In the genomic region with DNA sequence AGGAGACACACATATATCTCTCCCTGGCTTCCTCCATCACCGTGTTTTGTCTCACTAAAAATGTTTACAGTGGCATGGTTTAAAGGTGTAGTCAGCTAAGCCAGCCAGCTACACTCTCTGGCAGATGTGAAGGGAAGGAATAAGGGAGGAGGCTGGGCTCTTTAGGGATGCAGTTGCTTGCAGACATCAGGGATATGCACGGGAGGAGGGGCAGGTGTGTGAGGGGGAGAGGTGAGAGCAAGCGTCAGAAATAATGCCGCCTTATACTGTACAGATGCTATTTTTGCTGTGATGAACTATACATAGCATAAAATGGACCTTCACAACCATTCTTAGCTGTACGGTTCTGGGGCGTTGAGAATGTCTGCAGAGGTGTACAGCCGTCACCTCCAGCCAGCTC, we compare ENCODE assay signal across 17 mouse cellular contexts.
DNase-seq lines count a peak whose midpoint lies in the region; ATAC-seq and TF ChIP-seq lines count a peak whose summit lies in the region.
"Had no signal": no experiment of that assay in that cellular context is flagged by ENCODE, and none has a peak within 500 bp of the region (broad histone marks: within the 10 kb centered on the region; RNA-seq: fewer than 3 reads in every experiment).

No protein-coding gene starts in this region.

- peak overlapping the region; percentile 11; the same call in 1 of the 2 replicates for H3K27ac ChIP-seq in left cerebral cortex, adult 2 months
- peak overlapping the region; percentile 85 for H3K27ac ChIP-seq in hindbrain, embryonic 13.5 days
- peak overlapping the region; percentile 90 for H3K27ac ChIP-seq in midbrain, embryonic 13.5 days
- H3K27ac ChIP-seq: limb, embryonic 13.5 days; lung, embryonic 15.5 days had no signal

- no peak for TF ChIP-seq CTCF in left cerebral cortex, adult 2 months (IDR thresholded peaks at IDR 0.05)

- H3K27me3 ChIP-seq in hindbrain, embryonic 13.5 days = 0 out of 2 replicates have a peak, but pooled peaks cover 3% of the 10 kb centered on the region
- no peaks in the 10 kb centered on the region for H3K27me3 ChIP-seq in midbrain, embryonic 13.5 days
- H3K27me3 ChIP-seq: limb, embryonic 13.5 days; lung, embryonic 15.5 days had no signal

- peaks cover 35% of the 10 kb centered on the region for H3K4me1 ChIP-seq in hindbrain, embryonic 13.5 days (replicated peaks)
- H3K4me1 ChIP-seq in midbrain, embryonic 13.5 days (replicated peaks) = peaks cover 33% of the 10 kb centered on the region

- WGBS in hindbrain, embryonic 13.5 days = 66% methylated on average over 7 of the region's 7 CpGs
- WGBS in midbrain, embryonic 13.5 days = 69% methylated on average over 7 of the region's 7 CpGs

- H3K4me3 ChIP-seq in left cerebral cortex, adult 2 months = no peak overlapping the region
- H3K4me3 ChIP-seq in hindbrain, embryonic 13.5 days = no peak overlapping the region
- H3K4me3 ChIP-seq in midbrain, embryonic 13.5 days (replicated peaks) = no peak overlapping the region
- H3K4me3 ChIP-seq: lung, embryonic 15.5 days had no signal

- H3K4me2 ChIP-seq in hindbrain, embryonic 13.5 days = no peak overlapping the region
- 0 out of 2 replicates have a peak overlapping the region, but pooled peaks have one; percentile 42 for H3K4me2 ChIP-seq in midbrain, embryonic 13.5 days (replicated peaks)

- 0 out of 2 replicates have a peak, but pooled peaks cover 3% of the 10 kb centered on the region for H3K9me3 ChIP-seq in hindbrain, embryonic 13.5 days
- peaks cover 5% of the 10 kb centered on the region; the same call in 1 of the 2 replicates for H3K9me3 ChIP-seq in midbrain, embryonic 13.5 days
- H3K9me3 ChIP-seq: G1E; lung, embryonic 15.5 days had no signal

- peak overlapping the region; percentile 43; the same call in 1 of the 2 replicates for H3K9ac ChIP-seq in hindbrain, embryonic 13.5 days
- H3K9ac ChIP-seq in midbrain, embryonic 13.5 days (replicated peaks) = no peak overlapping the region
- H3K9ac ChIP-seq: limb, embryonic 13.5 days; lung, embryonic 15.5 days had no signal

- no peak for DNase-seq in left cerebral cortex, adult 2 months (ENCODE audit: extremely low spot score in 1 of 2, low spot score in 2 of 2)
- DNase-seq in left cerebral cortex, postnatal 36 days (ENCODE audit: low spot score in 2 of 2) = no peak
- no peak for DNase-seq in natural killer cell, adult 2 months (ENCODE audit: low spot score in 2 of 2)
- no peak for DNase-seq in right cerebral cortex, adult 18-20 months
- DNase-seq in ovary, postnatal 10 days (ENCODE audit: low spot score) = no peak
- DNase-seq: adrenal gland, postnatal 36 days; B cell, adult 2 months; cerebellum, adult 11-12 months; gastrocnemius, postnatal 10 days; kidney, postnatal 10 days; retina, postnatal 1 day had no signal

- intact Hi-C loops in left cerebral cortex, adult 2 months (cut with DNase I) = loop anchor here (2.0 kb wide), 1 partner anchor 215 kb away; no protein-coding TSS in a partner anchor
- intact Hi-C loops in left cerebral cortex, postnatal 36 days (cut with DNase I) = no loop called here

- H3K36me3 ChIP-seq in hindbrain, embryonic 13.5 days = no peaks in the 10 kb centered on the region
- no peaks in the 10 kb centered on the region for H3K36me3 ChIP-seq in midbrain, embryonic 13.5 days
- H3K36me3 ChIP-seq: G1E; limb, embryonic 13.5 days; lung, embryonic 15.5 days had no signal

- 0 out of 2 replicates have a peak, but pooled peaks have one; percentile 33 for ATAC-seq in hindbrain, embryonic 13.5 days (ENCODE audit: low FRiP score)
- peak; percentile 26 for ATAC-seq in midbrain, embryonic 13.5 days
- no peak for ATAC-seq in megakaryocyte-erythroid progenitor cell, adult 5-6 weeks (replicated peaks; ENCODE audit: low FRiP score, low TSS enrichment, poor library complexity, severe bottlenecking)

Comparison
In these comparisons a context has a peak if more than half of its experiments do, and no peak if none do; other contexts are left out.
1. H3K27ac ChIP-seq: peak in every context shown above with its lines; median percentile 90 in midbrain, embryonic 13.5 days; 85 in hindbrain, embryonic 13.5 days; 11 in left cerebral cortex, adult 2 months.